Mouse (Mus musculus): ENCODE measurements at regions not wholly inside any gene's neighbourhood (a gene's known extent, or its start where the extent isn't known, plus 50 kb on each side); places are given as distances from the start of the nearest gene placed in this dataset.

GRCm38 (mm10) chr6:50924571-50924970 lies 270.3 kb upstream of the Npvf start:
- DNase-seq: no peak

- no peak for DNase-seq
Observed at GRCm38 (mm10) chr6:50924998-50925397, 270.8 kb upstream of the Npvf start.

DNA sequence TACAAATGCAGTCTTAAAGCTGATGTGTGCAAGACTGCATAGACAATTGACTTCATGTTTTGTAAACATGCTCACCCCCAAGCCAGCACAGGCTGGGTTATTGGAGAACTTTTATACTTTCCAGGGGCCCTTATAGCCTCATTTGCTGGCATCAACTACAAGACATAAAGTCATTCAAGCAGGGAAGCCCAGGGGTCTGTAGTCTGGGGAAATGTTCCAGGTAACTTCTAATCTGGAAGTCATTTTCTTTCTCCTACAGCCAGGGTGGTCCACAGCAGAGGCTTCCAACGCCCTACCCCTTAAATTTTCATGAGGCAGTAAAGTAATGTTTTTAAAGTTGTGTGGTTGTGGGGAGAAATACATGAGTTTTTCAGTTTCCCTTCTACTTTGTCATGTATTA lies 272.1 kb upstream of the Npvf start:
- no peak for DNase-seq

- DNase-seq: no peak
Observed at GRCm38 (mm10) chr6:50929503-50929902, 275.3 kb upstream of the Npvf start.

- DNase-seq: no peak
Observed at GRCm38 (mm10) chr6:50933510-50933909, 279.3 kb upstream of the Npvf start.

GRCm38 (mm10) chr6:50934245-50934644 lies 280.0 kb upstream of the Npvf start:
- DNase-seq: peak; percentile 35 to 51

DNA sequence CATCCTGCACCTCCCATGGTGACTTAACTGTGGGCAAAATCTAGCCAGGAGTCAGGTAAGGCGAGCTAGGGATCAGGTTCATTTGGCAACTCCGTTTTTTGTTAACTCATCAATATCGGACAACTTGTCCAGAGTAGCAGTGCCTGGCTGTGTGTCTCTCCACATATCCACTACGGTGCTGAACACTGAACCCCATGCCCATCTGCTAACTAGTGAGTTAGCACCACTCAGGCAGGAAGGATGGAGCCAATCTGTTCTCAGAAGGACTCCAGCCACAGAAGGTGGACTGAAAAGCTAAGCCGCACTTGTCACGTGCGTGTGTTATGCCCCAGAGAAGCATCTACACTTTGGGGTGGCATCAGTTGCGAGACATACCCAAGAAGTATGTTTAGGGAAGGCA lies 282.1 kb upstream of the Npvf start:
- no peak for DNase-seq

DNA sequence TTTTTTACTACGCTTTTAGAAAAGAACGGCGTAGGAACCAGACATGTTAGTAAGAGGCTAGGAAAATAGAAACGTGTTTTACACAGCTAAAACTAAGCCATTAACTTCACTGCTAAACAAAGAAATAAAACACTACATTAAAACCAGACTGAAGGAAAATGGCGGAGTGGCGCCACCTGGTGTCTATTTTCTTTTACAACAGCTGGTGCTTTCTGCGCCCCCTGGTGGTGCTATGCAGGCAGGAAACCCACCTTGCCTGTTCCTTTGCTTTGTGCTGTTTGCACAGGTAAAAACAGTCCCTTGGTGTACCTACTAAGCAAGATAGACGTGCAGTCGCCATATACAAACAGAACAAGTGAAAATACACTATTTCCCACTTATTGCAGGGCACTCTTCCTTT lies 282.9 kb upstream of the Npvf start:
- peak; percentile 61 to 72 for DNase-seq

DNA sequence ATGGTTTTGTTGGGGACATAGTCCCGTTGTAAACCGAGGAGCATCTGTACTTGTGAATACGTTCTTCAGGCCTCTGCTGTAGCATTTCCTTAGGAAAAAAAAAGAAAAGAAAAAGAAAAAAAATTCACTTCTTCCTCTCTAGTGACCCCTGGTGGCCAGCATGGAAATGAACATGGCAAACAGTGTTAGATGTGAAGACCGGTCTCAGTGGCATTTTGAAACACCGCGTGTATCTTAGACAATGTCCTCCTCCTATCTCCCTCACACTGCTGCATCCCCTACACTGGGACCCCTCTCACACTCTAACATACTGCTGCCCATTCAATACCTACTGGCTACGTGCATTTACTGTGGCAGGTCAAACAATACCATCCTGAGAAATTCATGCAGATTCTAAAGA lies 284.6 kb upstream of the Npvf start:
- DNase-seq: no peak

- DNase-seq: no peak
Observed at GRCm38 (mm10) chr6:50939440-50939839, 285.2 kb upstream of the Npvf start.

GRCm38 (mm10) chr6:50940118-50940517 lies 285.9 kb upstream of the Npvf start:
- DNase-seq: no peak

DNA sequence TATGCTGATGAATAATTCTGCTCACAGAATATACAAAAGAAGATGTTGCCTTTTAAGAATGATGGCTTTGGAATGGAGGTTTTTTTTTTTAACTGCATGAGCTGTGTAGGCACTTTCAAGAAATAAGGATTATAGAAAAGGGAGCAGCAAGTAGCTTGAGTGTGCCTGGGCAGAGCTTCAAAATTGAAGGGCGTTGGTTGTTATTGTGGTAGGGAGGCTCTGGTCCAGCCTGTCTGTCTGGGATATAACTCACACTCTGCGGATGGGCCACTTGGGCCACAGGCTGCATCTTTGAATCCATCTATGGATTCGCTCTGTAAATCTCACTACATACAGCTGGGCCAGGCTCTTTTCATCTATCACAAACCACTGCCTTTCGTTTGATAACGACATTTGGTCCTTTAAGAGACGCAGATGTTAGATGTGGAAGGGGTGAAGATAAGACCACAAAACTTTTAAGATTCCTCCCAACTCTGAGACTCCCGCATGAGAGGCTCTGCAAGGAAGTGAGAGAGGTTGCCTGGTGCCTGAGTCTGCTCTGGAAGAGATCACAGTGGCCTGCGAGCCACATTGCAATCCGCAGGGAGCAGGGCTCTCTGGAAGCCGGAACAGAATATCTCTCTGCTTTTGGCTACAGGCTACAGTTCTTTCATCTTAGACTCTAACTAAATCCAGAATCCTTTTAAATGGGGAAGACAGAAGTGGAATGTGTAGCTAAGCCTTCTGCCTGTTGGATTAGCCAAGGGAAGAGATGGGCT lies 286.6 kb upstream of the Npvf start:
- no peak for DNase-seq

DNA sequence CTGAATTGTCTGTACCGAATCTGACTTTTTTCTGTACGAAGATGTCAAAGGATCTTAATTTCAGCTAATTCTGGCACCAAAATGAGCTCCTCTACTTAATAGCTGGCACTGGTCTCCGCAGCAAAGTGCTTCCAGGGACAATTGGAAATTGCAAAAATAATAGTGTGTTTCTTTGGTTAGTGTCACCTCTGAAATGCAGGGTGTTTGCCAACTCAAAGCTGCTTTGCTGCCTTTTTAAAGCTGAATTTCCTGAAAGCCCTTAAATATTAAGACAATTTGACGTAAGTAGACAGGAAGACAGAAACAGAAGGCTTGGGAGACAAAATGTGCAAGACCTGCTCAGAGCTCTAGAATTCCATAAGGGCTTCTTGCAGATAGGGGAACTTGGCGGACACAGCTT lies 288.5 kb upstream of the Npvf start:
- DNase-seq: no peak

DNA sequence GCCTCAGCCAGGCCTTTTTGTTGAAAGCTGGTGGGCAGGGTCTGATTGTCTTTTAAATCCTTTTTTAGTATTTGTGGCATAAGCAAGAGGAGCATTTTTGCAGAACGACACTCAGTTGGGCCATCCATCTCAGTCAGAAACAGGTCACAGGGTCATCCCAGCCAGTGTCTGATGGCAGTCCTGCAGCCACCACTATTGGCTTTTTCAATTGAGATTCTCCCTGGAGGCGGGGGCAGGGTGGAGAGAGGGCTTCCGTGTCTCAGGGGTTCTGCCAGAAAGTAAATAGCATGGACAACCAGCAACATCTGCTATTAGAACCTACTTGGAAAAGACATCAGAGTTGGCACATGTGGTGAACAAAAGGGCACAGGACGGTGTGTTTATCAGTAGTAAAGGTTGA lies 293.8 kb upstream of the Npvf start:
- DNase-seq: no peak

DNA sequence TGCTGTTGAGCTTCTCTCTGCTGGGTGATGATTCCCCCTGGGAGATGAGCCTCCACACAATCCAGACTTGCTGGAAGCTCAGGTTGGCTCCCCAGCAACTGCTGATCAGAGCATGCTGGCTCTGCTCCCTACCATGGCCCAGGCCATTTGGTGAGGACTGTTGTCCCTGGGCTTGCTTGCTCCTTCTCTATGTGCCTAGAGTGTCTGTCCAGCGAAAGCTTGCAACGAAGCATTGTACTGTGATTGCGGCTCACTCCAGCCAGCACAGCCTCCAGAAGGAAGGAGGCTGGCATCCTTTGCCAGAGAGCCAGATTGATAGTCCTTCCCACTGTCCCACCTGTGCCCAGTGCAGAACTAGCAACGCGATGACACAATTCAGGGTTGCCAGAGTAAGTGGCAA lies 295.1 kb upstream of the Npvf start:
- no peak for DNase-seq

DNA sequence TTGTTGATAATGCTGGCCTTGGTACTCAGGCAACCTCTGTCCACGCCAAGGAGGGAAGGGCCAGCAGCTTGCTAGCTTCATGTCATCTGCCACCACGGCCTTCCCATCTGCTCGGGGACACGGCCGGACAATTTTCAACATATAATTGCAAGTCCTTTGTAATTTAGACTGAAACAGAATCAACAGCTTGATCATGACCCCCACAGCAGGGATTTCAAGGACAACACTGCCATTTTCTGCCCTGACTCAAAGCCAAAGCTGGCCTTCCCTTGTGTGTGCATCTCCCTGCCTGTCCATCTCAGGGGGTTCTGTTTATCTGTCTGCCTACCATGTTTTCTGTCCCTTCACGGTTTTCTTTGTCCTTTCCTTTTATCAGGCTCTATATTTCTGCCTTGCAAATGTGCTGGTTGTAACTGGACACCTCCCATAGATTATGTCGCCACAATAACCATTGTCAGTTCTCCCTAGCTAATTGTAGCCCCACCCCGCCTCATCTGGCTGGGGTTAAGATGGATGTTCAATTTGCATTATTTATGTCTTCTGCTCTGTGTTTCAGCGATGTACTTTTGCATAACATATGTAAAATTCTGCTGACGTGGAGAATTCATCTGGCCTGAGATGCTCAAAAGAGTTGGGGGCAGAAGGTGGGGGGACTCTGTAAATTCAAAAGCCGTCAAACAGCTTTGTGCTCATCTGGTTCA lies 295.8 kb upstream of the Npvf start:
- DNase-seq: no peak

GRCm38 (mm10) chr6:50957328-50957900 lies 303.2 kb upstream of the Npvf start:
- no peak for DNase-seq

DNA sequence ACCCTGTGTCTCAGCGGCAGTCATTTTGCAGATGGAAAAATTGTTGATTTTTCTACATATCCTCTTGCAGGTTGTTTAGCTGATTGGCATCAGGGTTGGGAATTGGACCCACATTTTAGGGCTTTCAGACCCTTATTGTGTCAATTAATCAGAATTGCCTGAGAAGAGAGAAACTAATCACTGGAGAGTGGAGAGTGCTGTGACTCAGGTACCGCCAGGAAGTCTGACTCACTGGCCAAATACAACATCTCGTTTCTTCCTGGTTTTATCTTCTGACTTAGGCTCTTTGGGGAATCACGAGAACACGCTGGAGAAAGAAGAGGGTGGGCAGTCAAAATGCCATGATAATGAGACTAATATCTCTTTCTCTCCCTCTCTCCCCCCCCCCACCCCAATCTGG lies 306.1 kb upstream of the Npvf start:
- no peak for DNase-seq

DNA sequence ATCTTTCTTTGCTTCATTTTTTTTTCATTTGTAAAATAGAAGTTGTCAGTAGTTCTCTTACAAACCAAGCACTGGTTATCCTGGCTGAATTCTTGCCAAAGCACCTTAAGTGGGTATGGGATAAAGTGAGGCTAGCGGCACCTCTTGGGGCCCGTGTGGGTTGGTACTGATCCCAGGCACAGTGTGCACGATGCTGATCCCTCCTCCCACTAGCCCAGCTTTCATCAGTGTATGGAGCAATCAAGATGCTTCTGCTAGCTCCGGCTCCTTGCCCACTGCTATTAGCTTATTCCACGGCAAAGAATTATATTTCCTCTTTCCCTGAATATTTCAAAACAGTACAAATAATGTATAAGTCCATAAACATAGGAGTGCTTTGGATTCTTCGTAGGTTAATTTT lies 307.4 kb upstream of the Npvf start:
- DNase-seq: no peak

- DNase-seq: no peak
Observed at GRCm38 (mm10) chr6:50968546-50968945, 314.3 kb upstream of the Npvf start.

- DNase-seq: no peak
Observed at GRCm38 (mm10) chr6:50969341-50969740, 315.1 kb upstream of the Npvf start.

- DNase-seq: no peak
Observed at GRCm38 (mm10) chr6:50969997-50970396, 315.8 kb upstream of the Npvf start.

- DNase-seq: no peak
Observed at GRCm38 (mm10) chr6:50970770-50971169, 316.5 kb upstream of the Npvf start.

GRCm38 (mm10) chr6:50972268-50972667 lies 318.0 kb upstream of the Npvf start:
- no peak for DNase-seq

Measured in layer of hippocampus, postnatal 36 days (tissue).